ENCODE assay signal across 11 mouse cellular contexts in the genomic region with DNA sequence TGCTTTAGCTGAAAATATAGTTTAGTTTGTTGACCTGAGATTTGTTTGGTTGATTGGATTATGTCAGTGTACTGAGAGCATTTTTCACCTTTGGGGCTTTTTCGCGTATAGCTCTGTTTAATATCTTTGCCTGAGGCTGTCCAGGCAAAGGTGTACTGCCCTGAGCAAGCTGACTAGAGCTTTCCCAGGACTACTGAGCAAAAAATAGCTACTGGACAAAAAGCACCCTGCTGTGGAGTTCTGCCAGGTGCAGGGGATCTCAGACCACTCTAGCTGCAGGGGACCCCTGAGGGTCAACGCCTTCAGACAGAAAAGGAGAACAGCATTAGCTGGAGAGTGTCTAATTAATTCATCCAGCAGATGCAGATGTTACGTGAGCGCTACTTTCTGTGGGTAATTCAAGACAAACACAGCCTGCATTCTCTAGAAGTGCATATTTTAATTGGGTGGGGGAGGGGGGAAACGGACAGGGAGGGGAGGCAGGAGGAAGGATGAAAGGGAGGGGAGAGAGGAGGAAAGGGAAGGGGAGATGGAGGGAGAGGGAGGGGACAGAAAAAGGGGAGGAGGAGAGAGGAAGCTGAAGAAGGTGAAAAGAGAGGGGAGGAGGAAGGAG.
DNase-seq lines count a peak whose midpoint lies in the region; ATAC-seq lines count a peak whose summit lies in the region.
"Had no signal": no experiment of that assay in that cellular context is flagged by ENCODE, and none has a peak within 500 bp of the region (broad histone marks: within the 10 kb centered on the region; RNA-seq: fewer than 3 reads in every experiment).

No protein-coding gene starts in this region.

- no peak for DNase-seq in kidney, adult 9 months
- DNase-seq in forebrain, embryonic 11.5 days (ENCODE audit: low spot score), result peak; percentile 68
- peak; percentile 29 for DNase-seq in limb, embryonic 11.5 days (ENCODE audit: low spot score)
- DNase-seq in left cerebral cortex, adult 18-20 months (ENCODE audit: low spot score in 2 of 2), result no peak
- DNase-seq in T-cell, adult 2 months (ENCODE audit: low spot score), result no peak
- no peak for DNase-seq in layer of hippocampus, adult 9-11 months
- DNase-seq: cerebellum, adult 2 months had no signal

- H3K4me3 ChIP-seq in kidney, embryonic 14.5 days (ENCODE audit: low read length), result no peak overlapping the region
- H3K4me3 ChIP-seq in forebrain, embryonic 11.5 days (ENCODE audit: low read depth, low read length), result no peak overlapping the region
- H3K4me3 ChIP-seq in limb, embryonic 11.5 days (ENCODE audit: low read depth, low read length), result no peak overlapping the region
- H3K4me3 ChIP-seq in neural tube, embryonic 14.5 days (ENCODE audit: low read depth, low read length), result no peak overlapping the region
- H3K4me3 ChIP-seq: left cerebral cortex, adult 2 months had no signal

- H3K4me1 ChIP-seq in kidney, embryonic 14.5 days (ENCODE audit: control insufficient read depth, insufficient read depth, low read length), result no peaks in the 10 kb centered on the region
- H3K4me1 ChIP-seq in forebrain, embryonic 11.5 days (replicated peaks; ENCODE audit: control insufficient read depth, insufficient read depth, low read length), result peaks cover 9% of the 10 kb centered on the region
- no peaks in the 10 kb centered on the region for H3K4me1 ChIP-seq in limb, embryonic 11.5 days (ENCODE audit: control insufficient read depth, insufficient read depth, low read length)
- H3K4me1 ChIP-seq in neural tube, embryonic 14.5 days (ENCODE audit: control insufficient read depth, insufficient read depth, low read length), result no peaks in the 10 kb centered on the region

- no peaks in the 10 kb centered on the region for H3K27me3 ChIP-seq in kidney, embryonic 14.5 days (ENCODE audit: control insufficient read depth, insufficient read depth, low read length)
- H3K27me3 ChIP-seq in forebrain, embryonic 11.5 days (ENCODE audit: control insufficient read depth, insufficient read depth, low read length), result no peaks in the 10 kb centered on the region
- no peaks in the 10 kb centered on the region for H3K27me3 ChIP-seq in limb, embryonic 11.5 days (ENCODE audit: control insufficient read depth, insufficient read depth, low read length)
- no peaks in the 10 kb centered on the region for H3K27me3 ChIP-seq in neural tube, embryonic 14.5 days (ENCODE audit: control insufficient read depth, insufficient read depth, low read length)

- H3K4me2 ChIP-seq in kidney, embryonic 14.5 days (replicated peaks; ENCODE audit: low read depth, low read length), result no peak overlapping the region
- H3K4me2 ChIP-seq in forebrain, embryonic 11.5 days (ENCODE audit: low read depth, low read length, severe bottlenecking), result peak overlapping the region; percentile 42; the same call in 1 of the 2 replicates
- no peak overlapping the region; the same call in 1 of the 2 replicates for H3K4me2 ChIP-seq in limb, embryonic 11.5 days (ENCODE audit: low read depth, severe bottlenecking)
- H3K4me2 ChIP-seq in neural tube, embryonic 14.5 days (ENCODE audit: low read depth, low read length), result no peak overlapping the region

- H3K9me3 ChIP-seq in kidney, embryonic 14.5 days (ENCODE audit: control insufficient read depth, low read length), result no peaks in the 10 kb centered on the region
- H3K9me3 ChIP-seq in forebrain, embryonic 11.5 days (ENCODE audit: control insufficient read depth, low read length), result no peaks in the 10 kb centered on the region
- H3K9me3 ChIP-seq in limb, embryonic 11.5 days (ENCODE audit: control insufficient read depth, low read length), result no peaks in the 10 kb centered on the region
- no peaks in the 10 kb centered on the region for H3K9me3 ChIP-seq in neural tube, embryonic 14.5 days (ENCODE audit: control insufficient read depth, low read length)

- ATAC-seq in kidney, embryonic 14.5 days (ENCODE audit: low FRiP score, low TSS enrichment), result peak; percentile 47; the same call in 1 of the 2 replicates
- peak; percentile 88 for ATAC-seq in forebrain, embryonic 11.5 days (replicated peaks; ENCODE audit: low FRiP score)
- peak; percentile 36; the same call in 1 of the 2 replicates for ATAC-seq in limb, embryonic 11.5 days (ENCODE audit: insufficient number of reproducible peaks, low FRiP score, low TSS enrichment, low read depth)
- ATAC-seq in neural tube, embryonic 14.5 days (ENCODE audit: low read depth), result peak; percentile 16; the same call in 1 of the 2 replicates

- no peak overlapping the region for H3K9ac ChIP-seq in kidney, embryonic 14.5 days (ENCODE audit: low read depth, low read length)
- no peak overlapping the region for H3K9ac ChIP-seq in forebrain, embryonic 11.5 days (ENCODE audit: low read length)
- no peak overlapping the region for H3K9ac ChIP-seq in limb, embryonic 11.5 days (ENCODE audit: low read length)
- no peak overlapping the region for H3K9ac ChIP-seq in neural tube, embryonic 14.5 days (replicated peaks; ENCODE audit: low read depth, low read length)

- 27% methylated on average over 6 of the region's 6 CpGs for WGBS in kidney, embryonic 14.5 days
- WGBS in forebrain, embryonic 11.5 days, result 6% methylated on average over 6 of the region's 6 CpGs
- 20% methylated on average over 6 of the region's 6 CpGs for WGBS in limb, embryonic 11.5 days
- WGBS in neural tube, embryonic 14.5 days, result 15% methylated on average over 6 of the region's 6 CpGs

- H3K27ac ChIP-seq in kidney, embryonic 14.5 days (ENCODE audit: low read depth, low read length), result no peak overlapping the region
- H3K27ac ChIP-seq in forebrain, embryonic 11.5 days (ENCODE audit: low read depth, low read length), result peak overlapping the region; percentile 66
- H3K27ac ChIP-seq in limb, embryonic 11.5 days (replicated peaks; ENCODE audit: low read depth, low read length), result no peak overlapping the region
- H3K27ac ChIP-seq in neural tube, embryonic 14.5 days (ENCODE audit: low read depth, low read length), result 0 out of 2 replicates have a peak overlapping the region, but pooled peaks have one; percentile 17
- H3K27ac ChIP-seq: left cerebral cortex, adult 2 months; macrophage had no signal

- H3K36me3 ChIP-seq in kidney, embryonic 14.5 days (ENCODE audit: control insufficient read depth, insufficient read depth, low read length), result no peaks in the 10 kb centered on the region
- no peaks in the 10 kb centered on the region for H3K36me3 ChIP-seq in forebrain, embryonic 11.5 days (ENCODE audit: control insufficient read depth, insufficient read depth, low read length)
- no peaks in the 10 kb centered on the region for H3K36me3 ChIP-seq in limb, embryonic 11.5 days (ENCODE audit: control insufficient read depth, insufficient read depth, low read length)
- no peaks in the 10 kb centered on the region for H3K36me3 ChIP-seq in neural tube, embryonic 14.5 days (ENCODE audit: control insufficient read depth, insufficient read depth, low read length)

Comparison
In these comparisons a context has a peak if more than half of its experiments do, and no peak if none do; other contexts are left out.
1. ATAC-seq: peak in every context shown above with its lines; median percentile 88 in forebrain, embryonic 11.5 days; 47 in kidney, embryonic 14.5 days; 36 in limb, embryonic 11.5 days; 16 in neural tube, embryonic 14.5 days.
2. H3K27ac ChIP-seq: peak in forebrain, embryonic 11.5 days (single experiment) and neural tube, embryonic 14.5 days (single experiment); none in kidney, embryonic 14.5 days (single experiment) and limb, embryonic 11.5 days (single experiment).
3. DNase-seq: peak in forebrain, embryonic 11.5 days (single experiment) and limb, embryonic 11.5 days (single experiment); none in kidney, adult 9 months (single experiment), left cerebral cortex, adult 18-20 months (0 of 2), T-cell, adult 2 months (single experiment) and layer of hippocampus, adult 9-11 months (single experiment).